Mouse (Mus musculus): Measurements from ENCODE around the gene Ifi204. TPM values are rescaled to one million over a fixed set of nuclear protein-coding genes. Genes with fewer than 3 reads are reported as not detected.
"Not testable (repeated sequence)": the region's sequence is repeated elsewhere in the genome, so short reads cannot be mapped to it uniquely, and the experiment has no call there.

The Ifi204 gene
- polyA plus RNA-seq (2016; fragmentation: Nextera tagmentation; extraction: Ambion mirVana): 1.1 and 1.2 TPM in 2 replicates

- H3K27ac ChIP-seq (replicated peaks); H3K4me1 ChIP-seq; H3K9me3 ChIP-seq; H3K9ac ChIP-seq (replicated peaks); ATAC-seq (ENCODE audit: low FRiP score, low read depth); H3K27me3 ChIP-seq; H3K36me3 ChIP-seq; H3K4me3 ChIP-seq; H3K4me2 ChIP-seq (replicated peaks): not testable (repeated sequence)
- WGBS: 87% methylated on average over 5 of the region's 5 CpGs
Observed at GRCm38 (mm10) chr1:173766848-173767617, at the start of gene Ifi204. TSS of gene Ifi204 (minus strand) at chr1:173766943.

- ATAC-seq (ENCODE audit: low FRiP score, low read depth); H3K27me3 ChIP-seq; H3K9me3 ChIP-seq; H3K4me1 ChIP-seq; H3K36me3 ChIP-seq; H3K27ac ChIP-seq (replicated peaks); H3K4me3 ChIP-seq; H3K4me2 ChIP-seq (replicated peaks); H3K9ac ChIP-seq (replicated peaks): not testable (repeated sequence)
- WGBS: 76% methylated on average over 2 of the region's 2 CpGs
Observed at GRCm38 (mm10) chr1:173809294-173809693, 42.6 kb upstream of the Ifi204 start.

- not testable (repeated sequence) for H3K9ac ChIP-seq (replicated peaks); H3K27ac ChIP-seq (replicated peaks); H3K4me3 ChIP-seq; H3K36me3 ChIP-seq; H3K27me3 ChIP-seq; H3K9me3 ChIP-seq; ATAC-seq (ENCODE audit: low FRiP score, low read depth); H3K4me1 ChIP-seq; H3K4me2 ChIP-seq (replicated peaks)
- WGBS: 61% methylated on average over 2 of the region's 2 CpGs
Observed at GRCm38 (mm10) chr1:173802689-173803281, 36.0 kb upstream of the Ifi204 start.

- WGBS: 79% methylated on average over 3 of the region's 3 CpGs
- not testable (repeated sequence) for ATAC-seq (ENCODE audit: low FRiP score, low read depth); H3K27ac ChIP-seq (replicated peaks); H3K4me3 ChIP-seq; H3K4me2 ChIP-seq (replicated peaks); H3K9me3 ChIP-seq; H3K27me3 ChIP-seq; H3K4me1 ChIP-seq; H3K36me3 ChIP-seq; H3K9ac ChIP-seq (replicated peaks)
Observed at GRCm38 (mm10) chr1:173802207-173802606, 35.5 kb upstream of the Ifi204 start.

GRCm38 (mm10) chr1:173801791-173802190 is 35.0 kb upstream of the Ifi204 start:
- not testable (repeated sequence) for ATAC-seq (ENCODE audit: low FRiP score, low read depth); H3K27ac ChIP-seq (replicated peaks); H3K4me1 ChIP-seq; H3K4me2 ChIP-seq (replicated peaks); H3K36me3 ChIP-seq; H3K27me3 ChIP-seq; H3K9ac ChIP-seq (replicated peaks); H3K4me3 ChIP-seq; H3K9me3 ChIP-seq
- WGBS: 88% methylated on average over 2 of the region's 2 CpGs

- H3K9ac ChIP-seq (replicated peaks): not testable (repeated sequence)
Observed at GRCm38 (mm10) chr1:173773457-173773856, 6.7 kb upstream of the Ifi204 start.

GRCm38 (mm10) chr1:173760032-173760431 is 6.7 kb downstream of the Ifi204 start:
- not testable (repeated sequence) for H3K9me3 ChIP-seq; H3K36me3 ChIP-seq; H3K27me3 ChIP-seq; H3K27ac ChIP-seq (replicated peaks); H3K4me2 ChIP-seq (replicated peaks); H3K9ac ChIP-seq (replicated peaks); ATAC-seq (ENCODE audit: low FRiP score, low read depth); H3K4me3 ChIP-seq; H3K4me1 ChIP-seq
- WGBS: 96% methylated on average over 5 of the region's 5 CpGs

More at GRCm38 (mm10) chr1:173773457-173773856, 6.7 kb upstream of the Ifi204 start:
- WGBS: 54% methylated on average over 3 of the region's 3 CpGs
- ATAC-seq (ENCODE audit: low FRiP score, low read depth); H3K27ac ChIP-seq (replicated peaks); H3K36me3 ChIP-seq; H3K9me3 ChIP-seq; H3K4me3 ChIP-seq; H3K4me1 ChIP-seq; H3K27me3 ChIP-seq; H3K4me2 ChIP-seq (replicated peaks): not testable (repeated sequence)

GRCm38 (mm10) chr1:173742262-173742661 is 24.5 kb downstream of the Ifi204 start:
- Histone ChIP-seq H3K36me3 (no peaks in the 10 kb centered on the region), H3K9ac (replicated peaks) (no peak overlapping the region), H3K4me2 (replicated peaks) (no peak overlapping the region), H3K4me3 (no peak overlapping the region), H3K9me3 (no peaks in the 10 kb centered on the region), H3K4me1 (no peaks in the 10 kb centered on the region), H3K27me3 (no peaks in the 10 kb centered on the region), H3K27ac (replicated peaks) (no peak overlapping the region)
- ATAC-seq (ENCODE audit: low FRiP score, low read depth): no peak
- 78% methylated on average over 1 of the region's 1 CpGs for WGBS

GRCm38 (mm10) chr1:173741656-173742055 is 25.1 kb downstream of the Ifi204 start, which contains the start of gene Ifi207:
TSS of gene Ifi207 (minus strand) at chr1:173741747.
- Histone ChIP-seq H3K4me3 (no peak within 1 kb of the TSS), H3K27me3 (no peaks in the 10 kb centered on the region), H3K4me1 (no peaks in the 10 kb centered on the region), H3K27ac (replicated peaks) (no peak within 1 kb of the TSS), H3K36me3 (no peaks in the 10 kb centered on the region), H3K4me2 (replicated peaks) (no peak within 1 kb of the TSS), H3K9ac (replicated peaks) (no peak within 1 kb of the TSS), H3K9me3 (no peaks in the 10 kb centered on the region)
- 80% methylated on average over 4 of the region's 4 CpGs for WGBS
- ATAC-seq (ENCODE audit: low FRiP score, low read depth): no peak

GRCm38 (mm10) chr1:173740537-173740936 is 26.2 kb downstream of the Ifi204 start:
- Histone ChIP-seq H3K4me3 (no peak overlapping the region), H3K27me3 (no peaks in the 10 kb centered on the region), H3K27ac (replicated peaks) (no peak overlapping the region), H3K36me3 (no peaks in the 10 kb centered on the region), H3K9ac (replicated peaks) (no peak overlapping the region), H3K9me3 (no peaks in the 10 kb centered on the region), H3K4me1 (no peaks in the 10 kb centered on the region), H3K4me2 (replicated peaks) (no peak overlapping the region)
- no peak for ATAC-seq (ENCODE audit: low FRiP score, low read depth)

GRCm38 (mm10) chr1:173736986-173737385 is 29.8 kb downstream of the Ifi204 start:
- WGBS: 83% methylated on average over 2 of the region's 2 CpGs
- no peaks in the 10 kb centered on the region for H3K27me3 ChIP-seq
- no peak for ATAC-seq (ENCODE audit: low FRiP score, low read depth)

GRCm38 (mm10) chr1:173735015-173735414 is 31.7 kb downstream of the Ifi204 start:
- not testable (repeated sequence) for H3K9me3 ChIP-seq; H3K27ac ChIP-seq (replicated peaks); H3K27me3 ChIP-seq; H3K9ac ChIP-seq (replicated peaks); H3K4me2 ChIP-seq (replicated peaks); H3K36me3 ChIP-seq; H3K4me3 ChIP-seq; H3K4me1 ChIP-seq; ATAC-seq (ENCODE audit: low FRiP score, low read depth)
- 83% methylated on average over 4 of the region's 4 CpGs for WGBS

More at GRCm38 (mm10) chr1:173736986-173737385, 29.8 kb downstream of the Ifi204 start:
- Histone ChIP-seq H3K27ac (replicated peaks) (no peak overlapping the region), H3K4me1 (no peaks in the 10 kb centered on the region), H3K4me2 (replicated peaks) (no peak overlapping the region), H3K4me3 (no peak overlapping the region), H3K9me3 (no peaks in the 10 kb centered on the region), H3K36me3 (no peaks in the 10 kb centered on the region), H3K9ac (replicated peaks) (no peak overlapping the region)

Data from midbrain, embryonic 12.5 days (tissue).